Mouse (Mus musculus): ENCODE measurements around the gene Styxl1. TPM values are rescaled to one million over a fixed set of nuclear protein-coding genes. Genes with fewer than 3 reads are reported as not detected.

The Styxl1 gene
- total RNA-seq, 2 experiments from 2014 or later = not detected

DNA sequence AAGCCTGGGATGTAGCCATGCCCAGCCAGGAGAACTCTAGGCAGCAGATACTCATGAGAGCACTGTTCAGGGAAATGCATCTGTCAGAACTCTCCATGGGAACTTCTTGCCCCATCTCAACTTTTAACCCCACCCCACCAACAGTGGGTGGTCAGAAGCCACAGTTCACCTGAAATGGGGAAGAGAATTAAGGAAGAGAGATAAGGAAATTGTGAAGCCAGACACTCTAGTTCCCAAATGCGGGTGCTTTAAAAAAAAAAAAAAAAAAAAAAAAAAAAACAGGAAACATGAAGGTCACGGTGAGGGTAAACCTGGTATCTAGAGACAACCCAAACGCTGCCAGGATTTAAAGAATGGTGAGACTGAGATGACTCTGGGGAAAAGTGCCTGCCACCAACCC lies 5.7 kb downstream of the Styxl1 start:
- no peak for DNase-seq
- intact Hi-C loops (cut with DNase I) = no loop called here

- DNase-seq = no peak
- intact Hi-C loops (cut with DNase I) = loop anchor here (5.0 to 10.0 kb wide), 2 partner anchors 213 to 360 kb away; no protein-coding TSS in a partner anchor
Observed at GRCm38 (mm10) chr5:135764971-135765370, 13.2 kb downstream of the Styxl1 start.

GRCm38 (mm10) chr5:135763526-135763925 lies 14.7 kb downstream of the Styxl1 start:
- intact Hi-C loops (cut with DNase I) = loop anchor here (1.0 to 10.0 kb wide), 3 partner anchors 145 to 359 kb away; no protein-coding TSS in a partner anchor
- DNase-seq = peak; percentile 82

GRCm38 (mm10) chr5:135761881-135762280 lies 16.3 kb downstream of the Styxl1 start:
- DNase-seq = no peak
- intact Hi-C loops (cut with DNase I) = loop anchor here (5.0 to 10.0 kb wide), 2 partner anchors 210 to 357 kb away; no protein-coding TSS in a partner anchor

- DNase-seq = no peak
Observed at GRCm38 (mm10) chr5:135751595-135751994, 26.6 kb downstream of the Styxl1 start.

GRCm38 (mm10) chr5:135751041-135751440 lies 27.1 kb downstream of the Styxl1 start:
- intact Hi-C loops (cut with DNase I) = no loop called here

More at GRCm38 (mm10) chr5:135751595-135751994, 26.6 kb downstream of the Styxl1 start:
- intact Hi-C loops (cut with DNase I) = no loop called here

DNA sequence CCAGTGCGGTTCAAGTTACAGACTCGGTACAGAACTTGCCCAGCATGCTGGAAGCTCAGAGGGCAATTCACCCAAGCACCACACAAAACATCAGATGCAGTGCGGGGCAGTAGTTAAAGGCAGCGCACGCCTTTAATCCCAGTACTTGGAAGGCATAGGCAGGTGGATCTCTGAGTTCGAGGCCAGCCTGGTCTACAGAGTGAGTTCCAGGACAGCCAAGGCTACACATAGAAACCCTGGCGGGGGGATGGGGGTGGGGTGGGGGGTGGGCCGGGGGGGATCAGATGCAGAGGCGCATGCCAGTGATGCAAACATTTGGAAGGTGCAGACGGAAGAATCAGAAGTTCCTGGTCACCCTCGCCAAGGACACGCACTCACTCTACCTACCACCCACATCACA lies 33.4 kb downstream of the Styxl1 start:
- no peak for DNase-seq
- intact Hi-C loops (cut with DNase I) = no loop called here

More at GRCm38 (mm10) chr5:135751041-135751440, 27.1 kb downstream of the Styxl1 start:
- no peak for DNase-seq

- intact Hi-C loops (cut with DNase I) = no loop called here
- DNase-seq = peak; percentile 95
Observed at GRCm38 (mm10) chr5:135743741-135744609, 34.2 kb downstream of the Styxl1 start, which contains the start of gene Tmem120a. Tmem120a (minus strand) TSS chr5:135744448.

GRCm38 (mm10) chr5:135742941-135743740 lies 35.0 kb downstream of the Styxl1 start:
- intact Hi-C loops (cut with DNase I) = no loop called here
- peak; percentile 43 for DNase-seq

- intact Hi-C loops (cut with DNase I) = no loop called here
- DNase-seq = no peak
Observed at GRCm38 (mm10) chr5:135742156-135742555, 36.0 kb downstream of the Styxl1 start.

- intact Hi-C loops (cut with DNase I) = no loop called here
Observed at GRCm38 (mm10) chr5:135738266-135738665, 39.9 kb downstream of the Styxl1 start.

GRCm38 (mm10) chr5:135737154-135737553 lies 41.0 kb downstream of the Styxl1 start:
- intact Hi-C loops (cut with DNase I) = no loop called here
- DNase-seq = no peak

More at GRCm38 (mm10) chr5:135738266-135738665, 39.9 kb downstream of the Styxl1 start:
- DNase-seq = no peak

DNA sequence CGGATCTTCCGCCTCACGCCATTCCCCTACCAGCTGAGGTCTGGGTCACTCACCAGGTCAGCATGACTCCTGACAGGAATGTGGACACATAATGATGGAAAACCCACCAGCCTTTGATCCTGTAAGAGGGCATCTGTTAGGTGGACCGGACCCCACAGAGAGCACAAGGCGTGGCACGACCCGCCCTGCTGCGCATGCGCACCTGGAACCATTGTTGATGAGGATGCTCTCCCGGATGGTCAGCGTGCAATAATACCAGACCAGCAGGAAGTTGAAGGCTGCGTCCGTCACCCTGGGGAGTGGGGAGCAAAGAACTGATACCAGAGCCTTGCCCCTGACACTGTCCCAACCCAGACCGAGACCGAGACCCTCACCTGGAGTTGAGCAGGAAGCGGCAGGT lies 41.6 kb downstream of the Styxl1 start:
- intact Hi-C loops (cut with DNase I) = no loop called here
- no peak for DNase-seq

DNA sequence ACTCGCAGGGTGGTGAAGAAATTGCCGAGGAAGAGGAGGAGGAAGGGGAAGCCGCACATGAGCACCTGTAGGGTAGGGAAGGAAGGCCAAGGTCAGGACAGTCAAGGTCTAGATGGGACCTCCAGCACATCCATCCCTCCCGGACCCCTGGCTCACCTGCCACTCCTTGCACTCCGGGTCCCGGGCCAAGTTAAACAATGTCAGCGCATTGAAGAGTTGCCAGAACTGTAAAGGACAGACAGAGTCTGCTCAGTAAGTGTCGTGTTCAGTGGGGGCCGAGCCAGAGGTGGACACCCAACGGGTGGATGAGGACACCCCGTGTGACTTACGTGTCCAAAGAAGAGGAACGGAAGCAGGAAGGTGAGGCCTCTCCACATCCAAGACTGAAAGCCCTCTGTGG lies 42.4 kb downstream of the Styxl1 start:
- intact Hi-C loops (cut with DNase I) = no loop called here
- DNase-seq = no peak

DNA sequence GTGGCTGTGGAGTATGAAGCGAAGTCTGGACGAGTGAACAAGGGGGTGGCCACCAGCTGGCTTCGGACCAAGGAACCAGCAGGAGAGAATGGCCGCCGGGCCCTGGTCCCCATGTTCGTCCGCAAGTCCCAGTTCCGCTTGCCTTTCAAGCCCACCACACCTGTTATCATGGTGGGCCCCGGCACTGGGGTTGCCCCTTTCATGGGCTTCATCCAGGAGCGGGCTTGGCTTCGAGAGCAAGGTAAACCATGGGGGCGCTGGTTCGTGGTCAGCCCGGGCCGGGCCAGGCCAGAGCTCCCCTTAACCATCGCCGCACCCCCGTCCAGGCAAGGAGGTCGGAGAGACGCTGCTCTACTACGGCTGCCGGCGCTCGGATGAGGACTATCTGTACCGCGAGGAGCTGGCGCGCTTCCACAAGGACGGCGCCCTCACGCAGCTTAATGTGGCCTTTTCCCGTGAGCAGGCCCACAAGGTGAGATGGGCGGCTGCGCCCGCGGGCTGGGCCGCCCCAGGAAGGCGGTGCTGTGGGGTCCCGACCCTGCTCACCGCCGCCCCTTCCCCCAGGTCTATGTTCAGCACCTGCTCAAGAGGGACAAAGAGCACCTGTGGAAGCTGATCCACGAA lies 44.0 kb downstream of the Styxl1 start:
- intact Hi-C loops (cut with DNase I) = no loop called here

DNA sequence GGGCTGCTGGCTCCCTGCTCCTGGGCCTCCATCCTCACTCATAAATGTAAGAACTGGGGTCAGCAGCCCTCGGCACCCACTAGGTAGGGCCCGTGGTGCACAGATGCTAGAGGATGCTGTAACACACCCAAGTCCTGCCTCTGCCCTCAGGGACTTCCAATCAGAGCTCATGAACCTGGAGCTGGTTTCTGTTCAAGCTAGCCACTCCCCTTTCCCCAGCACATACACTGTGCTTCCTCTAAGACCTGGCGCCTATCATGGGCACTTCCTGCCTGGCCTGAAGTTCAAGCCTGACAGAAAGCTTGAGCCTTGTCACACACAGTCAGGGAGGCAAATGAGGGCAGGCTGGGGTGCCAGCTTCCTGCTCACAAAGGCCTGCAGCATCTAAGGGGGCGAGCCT lies 45.1 kb downstream of the Styxl1 start:
- intact Hi-C loops (cut with DNase I) = no loop called here
- no peak for DNase-seq

More for the DNA sequence above, 44.0 kb downstream of the Styxl1 start:
- no peak for DNase-seq

DNA sequence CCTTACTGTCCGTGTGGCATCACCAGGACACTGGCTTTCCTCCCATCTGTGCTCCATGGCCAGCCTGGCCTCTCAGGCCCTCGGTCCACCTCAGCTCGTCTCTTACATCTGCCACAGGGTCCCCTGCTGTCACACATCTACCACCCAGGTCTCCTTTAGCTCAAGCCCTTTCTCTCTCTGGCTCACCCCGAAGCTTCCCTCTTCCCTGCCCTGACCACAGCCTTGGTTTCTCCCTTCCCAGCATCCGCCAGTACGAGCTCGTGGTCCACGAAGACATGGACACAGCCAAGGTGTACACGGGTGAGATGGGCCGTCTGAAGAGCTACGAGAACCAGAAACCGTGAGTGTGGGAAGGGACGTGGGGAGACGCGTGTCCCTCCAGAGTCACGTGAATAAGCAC lies 46.9 kb downstream of the Styxl1 start:
- no peak for DNase-seq
- intact Hi-C loops (cut with DNase I) = no loop called here

- intact Hi-C loops (cut with DNase I) = no loop called here
- DNase-seq = no peak
Observed at GRCm38 (mm10) chr5:135730916-135731315, 47.3 kb downstream of the Styxl1 start.

DNA sequence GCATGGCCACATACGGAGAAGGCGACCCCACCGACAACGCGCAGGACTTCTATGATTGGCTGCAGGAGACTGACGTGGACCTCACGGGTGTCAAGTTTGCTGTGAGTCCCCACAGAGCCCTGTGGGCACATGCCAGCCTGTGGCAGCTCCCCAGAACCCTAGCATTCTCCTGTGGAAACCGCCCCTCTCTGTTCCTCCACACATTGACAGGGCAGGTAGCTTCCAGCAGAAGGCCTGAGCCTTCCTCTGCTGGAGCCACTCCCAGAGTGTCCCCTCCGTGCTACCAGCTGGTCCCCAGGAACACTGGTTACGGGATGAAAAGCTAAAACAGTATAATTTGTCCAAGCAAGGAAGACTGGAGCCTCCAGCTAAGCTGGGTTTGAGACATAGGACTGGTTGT lies 47.9 kb downstream of the Styxl1 start:
- intact Hi-C loops (cut with DNase I) = no loop called here
- DNase-seq = no peak

- intact Hi-C loops (cut with DNase I) = no loop called here
- DNase-seq = no peak
Observed at GRCm38 (mm10) chr5:135729351-135729750, 48.8 kb downstream of the Styxl1 start.

GRCm38 (mm10) chr5:135728361-135728760 lies 49.8 kb downstream of the Styxl1 start:
- intact Hi-C loops (cut with DNase I) = no loop called here
- DNase-seq = no peak
